9 mouse cellular contexts compared by ENCODE assay signal in genomic region chr17:46041223-46041622, GRCm38 (mm10). TPM values are rescaled to one million over a fixed set of nuclear protein-coding genes. Genes with fewer than 3 reads are reported as not detected.
DNase-seq lines count a peak whose midpoint lies in the region; ATAC-seq and TF ChIP-seq lines count a peak whose summit lies in the region.
"Had no signal": no experiment of that assay in that cellular context is flagged by ENCODE, and none has a peak within 500 bp of the region (broad histone marks: within the 10 kb centered on the region; RNA-seq: fewer than 3 reads in every experiment).

No protein-coding gene starts in this region.

- no peak overlapping the region for H3K27ac ChIP-seq in kidney, adult 2 months (ENCODE audit: insufficient read depth, low read depth, low read length)
- H3K27ac ChIP-seq in kidney, embryonic 15.5 days, result no peak overlapping the region
- H3K27ac ChIP-seq in MEL (ENCODE audit: control insufficient read depth, low read depth, low read length), result peak overlapping the region; percentile 87
- H3K27ac ChIP-seq: embryonic facial prominence, embryonic 12.5 days had no signal

- H3K79me2 ChIP-seq in MEL (ENCODE audit: control insufficient read depth, insufficient read depth, low read length, poor library complexity), result no peaks in the 10 kb centered on the region; the same call in 1 of the 2 replicates

- no peak for TF ChIP-seq EP300 in MEL (IDR thresholded peaks at IDR 0.05; ENCODE audit: low read depth in 1 of 2, low read length in 2 of 2)

- no peak overlapping the region for H3K4me3 ChIP-seq in kidney, adult 2 months (ENCODE audit: insufficient read depth, low read depth, low read length)
- H3K4me3 ChIP-seq in kidney, embryonic 15.5 days (replicated peaks), result no peak overlapping the region
- H3K4me3 ChIP-seq in MEL (ENCODE audit: control insufficient read depth in 1 of 2, insufficient read depth in 1 of 2, low read depth in 2 of 2, low read length in 2 of 2), result peak overlapping the region; percentile 28 to 41
- H3K4me3 ChIP-seq: embryonic facial prominence, embryonic 12.5 days had no signal

- WGBS in kidney, adult 2 months, result 41% methylated on average over 5 of the region's 5 CpGs
- 64% methylated on average over 5 of the region's 5 CpGs for WGBS in kidney, embryonic 15.5 days

- ATAC-seq in kidney, embryonic 15.5 days (replicated peaks; ENCODE audit: low FRiP score), result no peak

- H3K27me3 ChIP-seq in kidney, adult 2 months (replicated peaks; ENCODE audit: control insufficient read depth, insufficient read depth, low read length), result no peaks in the 10 kb centered on the region
- no peaks in the 10 kb centered on the region for H3K27me3 ChIP-seq in kidney, embryonic 15.5 days
- no peaks in the 10 kb centered on the region for H3K27me3 ChIP-seq in MEL (ENCODE audit: control insufficient read depth in 1 of 2, insufficient read depth in 2 of 2, low read length in 2 of 2)
- H3K27me3 ChIP-seq: embryonic facial prominence, embryonic 12.5 days had no signal

- no peaks in the 10 kb centered on the region for H3K36me3 ChIP-seq in kidney, adult 2 months (ENCODE audit: control insufficient read depth, insufficient read depth, low read length)
- H3K36me3 ChIP-seq in kidney, embryonic 15.5 days, result no peaks in the 10 kb centered on the region
- peaks cover 0 to 24% of the 10 kb centered on the region in 2 experiments; a peak in 2 of 4 replicates for H3K36me3 ChIP-seq in MEL (ENCODE audit: control insufficient read depth in 1 of 2, insufficient read depth in 2 of 2, low read length in 2 of 2)
- H3K36me3 ChIP-seq: embryonic facial prominence, embryonic 12.5 days had no signal

- H3K9ac ChIP-seq in kidney, embryonic 15.5 days, result no peak overlapping the region
- H3K9ac ChIP-seq in MEL (ENCODE audit: control insufficient read depth, low read depth, low read length, poor library complexity, severe bottlenecking), result peak overlapping the region; percentile 65
- H3K9ac ChIP-seq: embryonic facial prominence, embryonic 12.5 days had no signal

- no peak for TF ChIP-seq POLR2A in kidney, adult 2 months (IDR thresholded peaks at IDR 0.05; ENCODE audit: low read depth, low read length)
- no peak for TF ChIP-seq POLR2A in MEL (IDR thresholded peaks at IDR 0.05; ENCODE audit: control insufficient read depth in 1 of 2, insufficient read depth in 1 of 2, low read depth in 1 of 2, low read length in 2 of 2, poor library complexity in 1 of 2)

- no peaks in the 10 kb centered on the region for H3K4me1 ChIP-seq in kidney, adult 2 months (ENCODE audit: control insufficient read depth, insufficient read depth, low read length)
- peaks cover 30% of the 10 kb centered on the region for H3K4me1 ChIP-seq in kidney, embryonic 15.5 days
- H3K4me1 ChIP-seq in MEL (ENCODE audit: control insufficient read depth in 1 of 2, insufficient read depth in 2 of 2, low read length in 2 of 2), result peaks cover 18 to 35% of the 10 kb centered on the region in 2 experiments
- H3K4me1 ChIP-seq: embryonic facial prominence, embryonic 12.5 days had no signal

- no peak overlapping the region for H3K4me2 ChIP-seq in kidney, embryonic 15.5 days
- H3K4me2 ChIP-seq: embryonic facial prominence, embryonic 12.5 days had no signal

- TF ChIP-seq RAD21 in MEL (IDR thresholded peaks at IDR 0.05; ENCODE audit: low read depth, low read length), result peak; percentile 59

- TF ChIP-seq CTCF in kidney, adult 2 months (conservative IDR thresholded peaks at IDR 0.05; ENCODE audit: insufficient read depth, insufficient read length, low read depth, low read length), result peak; percentile 81
- TF ChIP-seq CTCF in MEL (IDR thresholded peaks at IDR 0.05 in 2 of 3, conservative IDR thresholded peaks at IDR 0.05 in 1 of 3; ENCODE audit: control insufficient read depth in 1 of 3, insufficient read depth in 1 of 3, low read depth in 2 of 3, low read length in 3 of 3, poor library complexity in 1 of 3, severe bottlenecking in 1 of 3), result peak; percentile 76 to 93 (median 80)

- DNase-seq in kidney, adult 2 months, result peak; percentile 48
- DNase-seq in MEL (ENCODE audit: low read depth, low spot score), result peak; percentile 82
- peak; percentile 57 for DNase-seq in induced T-regulatory cell, adult 2 months (ENCODE audit: low read depth)
- peak; percentile 68 for DNase-seq in lung, postnatal 14 days
- no peak for DNase-seq in right cerebral cortex, postnatal 4 days
- DNase-seq in right cerebral cortex, postnatal 25 days, result no peak
- DNase-seq in frontal cortex, postnatal 14 days (ENCODE audit: low spot score in 2 of 2), result no peak

- H3K9me3 ChIP-seq in kidney, embryonic 15.5 days (replicated peaks), result no peaks in the 10 kb centered on the region
- no peaks in the 10 kb centered on the region for H3K9me3 ChIP-seq in MEL (replicated peaks; ENCODE audit: insufficient read depth, low read length)
- H3K9me3 ChIP-seq: embryonic facial prominence, embryonic 12.5 days had no signal

TF ChIP-seq in MEL, 35 proteins besides CTCF, POLR2A, EP300 and RAD21:
- TF ChIP-seq SIN3A (IDR thresholded peaks at IDR 0.05; ENCODE audit: low read length) (peak; percentile 32; the same call in 1 of the 2 replicates), ELF1 (IDR thresholded peaks at IDR 0.05; ENCODE audit: low read depth, low read length) (no peak), MAZ (IDR thresholded peaks at IDR 0.05; ENCODE audit: low read depth, low read length) (peak; percentile 52; the same call in 1 of the 2 replicates), SMC3 (IDR thresholded peaks at IDR 0.05; ENCODE audit: low read depth, low read length) (peak; percentile 55)
TF ChIP-seq in MEL: peak in this region for 3.

RNA-seq across cellular contexts. Expression of gene Vegfa, which starts 9.1 kb away (rescaled TPM):
- 336 and 398 TPM in 2 replicates for polyA plus RNA-seq in kidney, adult 2 months (2012; rRNA removed)
- polyA plus RNA-seq in kidney, embryonic 15.5 days (2015; fragmentation: Nextera tagmentation; extraction: Ambion mirVana), result 5.9 and 6.6 TPM in 2 replicates
- total RNA-seq in MEL (2012; rRNA removed), result 16.1 and 39.4 TPM in 2 replicates
- 10 to 100 TPM in 1 of 2 experiments, not detected in 1; 38.6 TPM for polyA plus RNA-seq in MEL (2012; ENCODE audit: insufficient read depth in 1 of 2, insufficient read length in 2 of 2, low read depth in 1 of 2, low replicate concordance in 2 of 2, missing spikeins in 1 of 2)

Comparison
In these comparisons a context has a peak if more than half of its experiments do, and no peak if none do; other contexts are left out.
1. DNase-seq: peak in kidney, adult 2 months (single experiment), MEL (single experiment), induced T-regulatory cell, adult 2 months (single experiment) and lung, postnatal 14 days (single experiment); none in right cerebral cortex, postnatal 4 days (single experiment), right cerebral cortex, postnatal 25 days (single experiment) and frontal cortex, postnatal 14 days (0 of 2).
2. H3K4me3 ChIP-seq: peak in MEL (2 of 2); none in kidney, adult 2 months (single experiment) and kidney, embryonic 15.5 days (single experiment).